Mouse (Mus musculus) MEL (cell line): ENCODE results near the gene Tpcn1. TPM values are rescaled to one million over a fixed set of nuclear protein-coding genes. Genes with fewer than 3 reads are reported as not detected.

Source experiments
- DNase-seq: peaks from one replicate; pipeline ENCODE4 v3.0.0; 2011; ENCODE audit warnings: low read depth, low spot score
- H3K27ac ChIP-seq: 2 replicates; pipeline ENCODE4 v1.5.1; 2012; ENCODE audit warnings: low read depth, mild to moderate bottlenecking, control low read depth, low read length, moderate library complexity; ENCODE audit not compliant: control insufficient read depth
- H3K27me3 ChIP-seq, 2 experiments: fragments of 150-350 bp in 1 of 2; sonication (generic) in 1 of 2; 2 replicates each; pipeline ENCODE4 v1.6.1; 2012; ENCODE audit warnings: low read length in 2 of 2, mild to moderate bottlenecking in 2 of 2, improper control_type of control experiment in 1 of 2, moderate library complexity in 1 of 2; ENCODE audit not compliant: insufficient read depth in 2 of 2, control insufficient read depth in 1 of 2
- H3K36me3 ChIP-seq, 2 experiments: 2 replicates each; pipeline ENCODE4 v1.6.1; 2012 to 2014; ENCODE audit warnings: low read length in 2 of 2, improper control_type of control experiment in 1 of 2, inconsistent platforms in 1 of 2, mild to moderate bottlenecking in 1 of 2; ENCODE audit not compliant: insufficient read depth in 2 of 2, control insufficient read depth in 1 of 2
- H3K4me1 ChIP-seq, 2 experiments: fragments of 150-350 bp in 1 of 2; sonication (generic) in 1 of 2; 2 replicates each; pipeline ENCODE4 v1.6.1; 2012; ENCODE audit warnings: low read length in 2 of 2, improper control_type of control experiment in 1 of 2, mild to moderate bottlenecking in 1 of 2; ENCODE audit not compliant: insufficient read depth in 2 of 2, control insufficient read depth in 1 of 2
- H3K4me3 ChIP-seq, 2 experiments: fragments of 150-350 bp in 1 of 2; sonication (generic) in 1 of 2; 2 replicates each; pipeline ENCODE4 v1.5.1; 2012; ENCODE audit warnings: low read depth in 2 of 2, low read length in 2 of 2, mild to moderate bottlenecking in 2 of 2, moderate library complexity in 2 of 2, control low read depth in 1 of 2, improper control_type of control experiment in 1 of 2; ENCODE audit not compliant: control insufficient read depth in 1 of 2, insufficient read depth in 1 of 2
- H3K79me2 ChIP-seq: 2 replicates; pipeline ENCODE4 v1.6.1; 2012; ENCODE audit warnings: mild to moderate bottlenecking, low read length, moderate library complexity; ENCODE audit not compliant: control insufficient read depth, poor library complexity, insufficient read depth
- H3K9ac ChIP-seq: 2 replicates; pipeline ENCODE4 v1.6.1; 2012; ENCODE audit warnings: low read depth, mild to moderate bottlenecking, control low read depth, low read length, moderate library complexity; ENCODE audit not compliant: control insufficient read depth, poor library complexity, severe bottlenecking
- H3K9me3 ChIP-seq: fragments of 150-350 bp; sonication (generic); replicated peaks from 2 replicates; pipeline ENCODE4 v1.6.1; 2012; ENCODE audit warnings: mild to moderate bottlenecking, low read length, improper control_type of control experiment, moderate library complexity; ENCODE audit not compliant: insufficient read depth
- CHD1 ChIP-seq: IDR thresholded peaks from 2 replicates; pipeline ENCODE4 v1.6.1; 2012; ENCODE audit warnings: low read depth, mild to moderate bottlenecking, inconsistent platforms, low read length, improper control_type of control experiment
- CHD2 ChIP-seq: IDR thresholded peaks from 2 replicates; pipeline ENCODE4 v1.6.1; 2011; ENCODE audit warnings: low read length, improper control_type of control experiment
- CTCF ChIP-seq, 3 experiments: IDR thresholded peaks in 2 of 3; conservative IDR thresholded peaks in 1 of 3; 2 replicates each; pipeline ENCODE4 v1.5.1; 2011 to 2012; ENCODE audit warnings: low read length in 3 of 3, low read depth in 2 of 3, mild to moderate bottlenecking in 2 of 3, improper control_type of control experiment in 1 of 3, inconsistent platforms in 1 of 3, mixed read lengths in 1 of 3, moderate library complexity in 1 of 3; ENCODE audit not compliant: control insufficient read depth in 1 of 3, insufficient read depth in 1 of 3, poor library complexity in 1 of 3, severe bottlenecking in 1 of 3
- E2F4 ChIP-seq: IDR thresholded peaks from 2 replicates; pipeline ENCODE4 v1.6.1; 2011; ENCODE audit warnings: low read depth, low read length, improper control_type of control experiment, borderline replicate concordance
- HCFC1 ChIP-seq: IDR thresholded peaks from 2 replicates; pipeline ENCODE4 v1.6.1; 2012; ENCODE audit warnings: low read depth, mild to moderate bottlenecking, inconsistent platforms, low read length, improper control_type of control experiment, moderate library complexity
- MAX ChIP-seq: IDR thresholded peaks from 2 replicates; pipeline ENCODE4 v1.6.1; 2011; ENCODE audit warnings: low read length, improper control_type of control experiment
- MAZ ChIP-seq: IDR thresholded peaks from 2 replicates; pipeline ENCODE4 v1.6.1; 2012; ENCODE audit warnings: low read depth, mild to moderate bottlenecking, inconsistent platforms, low read length, improper control_type of control experiment
- MXI1 ChIP-seq: IDR thresholded peaks from 2 replicates; pipeline ENCODE4 v1.6.1; 2011; ENCODE audit warnings: mild to moderate bottlenecking, low read depth, low read length, improper control_type of control experiment
- NELFE ChIP-seq: IDR thresholded peaks from 2 replicates; pipeline ENCODE4 v1.6.1; 2011; ENCODE audit warnings: low read depth, low read length, improper control_type of control experiment
- NRF1 ChIP-seq: IDR thresholded peaks from 2 replicates; pipeline ENCODE4 v1.6.1; 2014; ENCODE audit warnings: low read depth, mild to moderate bottlenecking, inconsistent platforms, low read length, improper control_type of control experiment, moderate library complexity; ENCODE audit not compliant: poor library complexity, insufficient read depth, severe bottlenecking
- POLR2A ChIP-seq, 2 experiments: IDR thresholded peaks; 2 replicates each; pipeline ENCODE4 v1.6.1; 2011 to 2012; ENCODE audit warnings: low read length in 2 of 2, mild to moderate bottlenecking in 2 of 2, control low read depth in 1 of 2, improper control_type of control experiment in 1 of 2, low read depth in 1 of 2, moderate library complexity in 1 of 2; ENCODE audit not compliant: control insufficient read depth in 1 of 2, insufficient read depth in 1 of 2, poor library complexity in 1 of 2
- RAD21 ChIP-seq: IDR thresholded peaks from 2 replicates; pipeline ENCODE4 v1.6.1; 2011; ENCODE audit warnings: mild to moderate bottlenecking, low read depth, low read length, improper control_type of control experiment
- RCOR1 ChIP-seq: IDR thresholded peaks from 2 replicates; pipeline ENCODE4 v1.6.1; 2012; ENCODE audit warnings: low read depth, mild to moderate bottlenecking, inconsistent platforms, low read length, improper control_type of control experiment
- SMC3 ChIP-seq: IDR thresholded peaks from 2 replicates; pipeline ENCODE4 v1.6.1; 2011; ENCODE audit warnings: low read depth, low read length, improper control_type of control experiment
- TAL1 ChIP-seq: IDR thresholded peaks from 2 replicates; pipeline ENCODE4 v1.6.1; 2012; ENCODE audit warnings: mild to moderate bottlenecking, inconsistent platforms, low read length, moderate library complexity, mixed read lengths
- TBP ChIP-seq: IDR thresholded peaks from 2 replicates; pipeline ENCODE4 v1.8.0; 2011; ENCODE audit warnings: low read depth, low read length, improper control_type of control experiment
- UBTF ChIP-seq: IDR thresholded peaks from 2 replicates; pipeline ENCODE4 v1.6.1; 2012; ENCODE audit warnings: low read depth, mild to moderate bottlenecking, inconsistent platforms, low read length, improper control_type of control experiment, moderate library complexity, borderline replicate concordance; ENCODE audit not compliant: insufficient read depth
- USF1 ChIP-seq: IDR thresholded peaks from 2 replicates; pipeline ENCODE4 v1.6.1; 2014; ENCODE audit warnings: low read depth, mild to moderate bottlenecking, inconsistent platforms, low read length, improper control_type of control experiment, moderate library complexity
- ZKSCAN1 ChIP-seq: IDR thresholded peaks from 2 replicates; pipeline ENCODE4 v1.6.1; 2012; ENCODE audit warnings: low read depth, mild to moderate bottlenecking, inconsistent platforms, low read length, improper control_type of control experiment, moderate library complexity
- ZMIZ1 ChIP-seq: IDR thresholded peaks from 2 replicates; pipeline ENCODE4 v1.6.1; 2012; ENCODE audit warnings: low read depth, mild to moderate bottlenecking, inconsistent platforms, low read length, improper control_type of control experiment, moderate library complexity
- ZNF384 ChIP-seq: IDR thresholded peaks from 2 replicates; pipeline ENCODE4 v1.6.1; 2012; ENCODE audit warnings: low read depth, mild to moderate bottlenecking, inconsistent platforms, low read length, improper control_type of control experiment
- polyA plus RNA-seq, 2 experiments: library from polyadenylated mRNA; stranded (reverse) in 1 of 2; unstranded in 1 of 2; fragments of >175 nt in 1 of 2; fragments of >200 nt in 1 of 2; gene quantifications; 2 replicates each; pipeline versions ENCODE4 v1.2.1 to v1.2.4; 2012; ENCODE audit warnings: low replicate concordance in 2 of 2, low read depth in 1 of 2; ENCODE audit not compliant: insufficient read length in 2 of 2, insufficient read depth in 1 of 2, missing spikeins in 1 of 2
- total RNA-seq: library from RNA; depleted of rRNA; stranded (reverse); fragments of 300-350 nt; gene quantifications from 2 replicates; pipeline ENCODE4 v1.2.3, GENCODE M21; 2012

Gene Tpcn1
- total and polyA plus RNA-seq, 3 experiments = 11.3 to 43.2 TPM; not detected in 1

GRCm38 (mm10) chr5:120512911-120513555, 75.4 kb downstream of the Tpcn1 start:
- H3K4me1 ChIP-seq = peaks cover 0 to 6% of the 10 kb centered on the region in 2 experiments; a peak in 1 of 4 replicates
- H3K36me3 ChIP-seq = peaks cover 0 to 3% of the 10 kb centered on the region in 2 experiments; a peak in 1 of 4 replicates
- DNase-seq = no peak
- no peak overlapping the region for H3K4me3 ChIP-seq
- H3K27me3 ChIP-seq = no peaks in the 10 kb centered on the region
- TF ChIP-seq ZKSCAN1 (no peak), TBP (no peak), CHD1 (no peak), ZMIZ1 (no peak), CTCF (IDR thresholded peaks at IDR 0.05 in 2 of 3, conservative IDR thresholded peaks at IDR 0.05 in 1 of 3; ENCODE audit: control insufficient read depth in 1 of 3, insufficient read depth in 1 of 3, low read depth in 2 of 3, low read length in 3 of 3, poor library complexity in 1 of 3, severe bottlenecking in 1 of 3) (no peak), POLR2A (IDR thresholded peaks at IDR 0.05; ENCODE audit: control insufficient read depth in 1 of 2, insufficient read depth in 1 of 2, low read depth in 1 of 2, low read length in 2 of 2, poor library complexity in 1 of 2) (no peak), ZNF384 (no peak), SMC3 (no peak), UBTF (no peak), HCFC1 (no peak), CHD2 (no peak), E2F4 (no peak), MAZ (no peak), MXI1 (no peak), USF1 (no peak), RAD21 (no peak), NELFE (no peak), NRF1 (no peak)
- no peaks in the 10 kb centered on the region for H3K9me3 ChIP-seq
- H3K9ac ChIP-seq = no peak overlapping the region
- no peaks in the 10 kb centered on the region; the same call in 1 of the 2 replicates for H3K79me2 ChIP-seq
- no peak overlapping the region for H3K27ac ChIP-seq

DNA sequence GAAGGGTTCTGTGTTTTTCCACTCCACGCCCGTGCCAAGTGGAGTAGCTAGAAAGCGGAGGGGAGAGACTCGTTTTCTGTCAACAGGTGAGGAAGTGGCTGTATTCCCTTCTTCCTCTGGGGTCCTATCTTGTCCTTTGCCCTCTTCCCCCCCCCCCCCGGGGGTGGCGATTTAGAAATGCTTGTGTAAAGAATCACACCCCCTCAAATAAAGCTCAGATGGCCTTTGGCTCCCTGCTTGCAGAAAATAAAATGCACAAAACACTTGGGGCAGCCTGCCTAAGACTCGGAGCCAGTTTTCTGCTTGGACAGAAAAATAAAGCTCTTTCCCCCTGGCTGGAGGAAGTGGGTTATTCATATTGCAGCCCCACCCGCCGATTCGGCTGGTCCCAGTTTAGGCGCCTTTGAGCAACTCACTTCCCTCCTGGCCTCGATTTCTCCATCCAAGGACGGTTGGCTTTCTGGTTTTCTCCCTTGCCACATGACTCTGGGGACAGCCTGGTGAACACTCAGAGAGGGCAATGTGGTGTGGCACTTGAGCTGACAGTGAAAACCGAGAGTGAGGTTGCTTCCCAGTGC, 76.7 kb downstream of the Tpcn1 start:
- H3K9ac ChIP-seq = peak overlapping the region; percentile 76
- no peaks in the 10 kb centered on the region for H3K9me3 ChIP-seq
- H3K36me3 ChIP-seq = peaks cover 0 to 3% of the 10 kb centered on the region in 2 experiments; a peak in 1 of 4 replicates
- H3K27ac ChIP-seq = no peak overlapping the region
- TF ChIP-seq SMC3 = no peak
- no peak for TF ChIP-seq MAX
- no peak for TF ChIP-seq RCOR1
- no peak for TF ChIP-seq TAL1
- no peaks in the 10 kb centered on the region; the same call in 1 of the 2 replicates for H3K79me2 ChIP-seq
- H3K27me3 ChIP-seq = no peaks in the 10 kb centered on the region
- peak; percentile 47 for DNase-seq
- H3K4me1 ChIP-seq = peaks cover 0 to 6% of the 10 kb centered on the region in 2 experiments; a peak in 1 of 4 replicates
- H3K4me3 ChIP-seq = peak overlapping the region; percentile 76 to 99
